Mouse (Mus musculus) skeletal muscle tissue, adult 2 months (tissue): Measurements from ENCODE around the gene Dglucy.

Experiments
- DNase-seq: peaks from one replicate; pipeline ENCODE4 v3.0.0-alpha.2; 2012; ENCODE audit warnings: low read depth, low spot score

Gene Dglucy

DNA sequence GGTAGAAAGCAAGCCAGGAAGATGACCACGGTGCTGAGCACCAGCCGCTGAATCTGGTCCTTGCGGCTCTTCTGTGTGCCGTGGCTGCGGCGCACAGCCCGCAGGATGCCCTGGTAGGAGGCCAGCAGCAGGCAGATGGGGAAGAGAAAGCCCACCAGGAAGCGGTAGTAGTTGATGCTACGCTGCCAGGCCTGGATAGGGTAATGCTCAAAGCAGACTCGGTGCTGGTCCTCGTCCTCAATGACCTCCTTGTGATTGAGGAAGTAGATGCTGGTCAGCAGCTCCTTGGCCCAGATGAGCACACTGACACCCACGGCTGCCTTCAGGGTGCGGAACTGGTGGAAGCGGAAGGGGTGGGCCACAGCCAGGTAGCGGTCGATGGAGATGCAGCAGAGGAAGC is 99.7 kb downstream of the Dglucy start:
- no peak for DNase-seq

GRCm38 (mm10) chr12:100883168-100883567 is 104.3 kb downstream of the Dglucy start:
- peak; percentile 21 for DNase-seq

GRCm38 (mm10) chr12:100885585-100885984 is 106.7 kb downstream of the Dglucy start:
- DNase-seq, result no peak

DNA sequence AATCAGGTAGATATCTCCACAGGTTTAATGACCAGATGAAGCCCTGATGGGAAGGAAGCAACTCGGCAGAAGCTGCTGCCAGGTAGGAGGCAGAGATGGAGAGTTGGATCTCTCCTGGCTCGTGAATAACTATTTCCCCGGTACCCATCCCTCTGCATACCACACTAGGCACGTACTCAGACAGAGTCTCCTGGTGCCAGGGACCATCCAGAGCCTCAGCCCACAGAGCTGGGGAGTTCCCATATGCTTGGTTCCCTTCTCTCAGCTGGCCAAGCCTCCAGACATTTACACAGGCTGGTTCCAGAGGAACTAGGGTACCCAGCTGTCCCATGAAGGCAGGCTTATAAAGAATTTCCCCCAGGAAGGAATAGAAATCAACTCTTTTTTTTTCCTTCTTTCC is 108.0 kb downstream of the Dglucy start:
- no peak for DNase-seq

DNA sequence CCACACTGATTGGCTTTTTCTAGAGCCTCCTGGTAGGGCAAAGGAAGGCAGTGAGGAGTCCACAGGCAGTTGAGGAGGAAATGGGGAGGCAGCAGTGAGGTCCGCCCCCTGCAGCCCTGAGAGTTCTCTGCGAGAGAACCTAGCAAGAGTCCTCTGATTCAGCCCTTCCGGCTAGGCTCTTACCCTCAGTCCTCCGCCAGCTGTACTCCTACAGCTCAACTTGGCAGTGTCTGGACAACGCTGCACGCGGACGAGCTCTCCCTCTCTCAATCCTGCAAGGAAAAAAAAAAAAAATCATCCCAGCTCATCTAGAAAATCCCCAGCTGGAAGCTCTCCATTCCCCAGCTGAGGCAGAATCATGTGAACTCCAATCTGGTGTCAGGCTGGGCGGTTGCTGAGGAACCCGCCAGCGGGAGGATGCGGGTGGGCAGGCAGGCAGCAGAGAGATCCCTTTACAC is 109.0 kb downstream of the Dglucy start:
- DNase-seq, result peak; percentile 33

- DNase-seq, result no peak
These were observed 111.7 kb downstream of the Dglucy start for GRCm38 (mm10) chr12:100890548-100890947.

- DNase-seq, result no peak
These were observed 116.6 kb downstream of the Dglucy start for GRCm38 (mm10) chr12:100895504-100895903.

DNA sequence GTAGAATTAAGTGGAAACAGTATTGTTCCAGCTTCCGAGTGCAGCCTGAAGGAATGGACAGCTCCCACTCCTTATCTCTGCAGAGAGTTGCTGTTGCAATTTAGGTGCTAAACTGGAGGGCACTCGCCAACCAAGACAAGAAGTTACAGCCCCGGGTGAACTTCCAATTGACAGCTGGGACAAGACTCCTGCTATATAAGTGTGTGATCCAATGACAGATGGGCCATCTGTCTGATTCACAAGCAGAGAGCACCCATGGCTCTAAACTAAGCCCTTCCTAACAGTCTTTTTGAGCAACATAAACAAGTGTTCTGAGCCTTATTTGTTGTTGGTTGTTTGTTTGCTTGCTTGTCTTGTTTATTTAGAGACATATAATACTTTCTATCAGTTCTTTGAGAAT is 117.8 kb downstream of the Dglucy start:
- DNase-seq, result no peak

- DNase-seq, result no peak
These were observed 119.1 kb downstream of the Dglucy start for GRCm38 (mm10) chr12:100897736-100898650.

GRCm38 (mm10) chr12:100899111-100899640 is 120.3 kb downstream of the Dglucy start:
- DNase-seq, result no peak

GRCm38 (mm10) chr12:100900901-100901300 is 122.0 kb downstream of the Dglucy start:
- no peak for DNase-seq

DNA sequence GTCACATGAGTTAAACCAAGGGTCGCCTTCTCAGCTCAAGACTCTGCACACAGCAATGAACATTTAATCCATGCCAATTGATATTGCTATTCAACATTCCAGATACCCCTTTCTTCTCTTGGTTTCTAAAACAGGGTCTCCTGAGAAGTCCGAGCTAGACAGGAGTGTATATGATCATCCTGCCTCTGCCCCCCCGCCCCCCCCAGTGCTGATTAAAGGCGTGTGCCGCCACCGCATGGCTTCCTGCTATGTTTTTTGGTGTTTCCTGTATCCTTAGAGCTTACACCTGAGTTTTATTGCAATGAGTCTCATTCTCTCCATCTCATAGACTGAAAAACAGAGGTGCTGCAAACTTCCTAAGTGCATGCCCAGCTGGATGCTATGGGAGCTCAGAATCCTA is 122.5 kb downstream of the Dglucy start:
- no peak for DNase-seq

DNA sequence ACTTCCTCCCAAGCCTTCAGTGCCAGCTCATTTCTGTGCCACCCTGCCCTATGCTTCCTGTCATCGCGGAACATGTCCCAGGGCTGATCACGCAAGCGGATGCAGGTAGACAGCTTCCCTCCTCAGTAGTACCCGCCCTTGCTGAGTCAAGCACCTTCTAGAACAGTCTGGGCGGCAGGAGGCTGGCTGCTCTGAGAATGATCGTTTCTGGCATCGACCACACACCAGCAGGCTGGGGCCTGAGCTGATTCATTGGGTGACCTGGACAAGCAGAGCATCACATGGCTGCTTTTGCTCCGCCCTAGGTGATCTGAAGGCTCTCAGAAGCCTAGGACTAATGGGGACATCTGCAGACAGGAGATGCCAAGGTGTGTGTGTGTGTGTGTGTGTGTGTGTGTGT is 124.9 kb downstream of the Dglucy start:
- DNase-seq, result no peak

DNA sequence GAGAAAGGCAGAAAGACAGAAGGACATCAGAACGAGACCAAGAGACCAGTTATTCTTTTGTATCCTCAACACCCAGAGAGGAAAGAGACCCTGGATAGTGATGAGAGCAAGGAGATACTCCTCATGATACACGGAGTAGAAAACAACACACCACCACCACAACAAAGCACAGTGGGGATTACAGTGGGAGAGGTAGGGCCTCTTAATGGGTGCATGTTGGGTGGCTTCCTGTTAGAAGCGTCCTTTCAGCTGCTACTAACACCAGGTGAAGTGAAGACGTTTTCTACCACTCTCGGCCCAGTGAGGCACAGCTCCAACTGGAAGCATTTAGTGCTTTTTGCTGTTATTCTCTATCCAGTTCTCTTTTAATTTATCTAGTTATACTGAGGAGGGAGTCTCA is 128.0 kb downstream of the Dglucy start:
- DNase-seq, result no peak

- DNase-seq, result no peak
These were observed 128.9 kb downstream of the Dglucy start, which contains the start of gene Gpr68 for GRCm38 (mm10) chr12:100907598-100908297. Gpr68 (minus strand) TSS chr12:100908198.

- DNase-seq, result no peak
These were observed 129.6 kb downstream of the Dglucy start for GRCm38 (mm10) chr12:100908298-100909034.

DNA sequence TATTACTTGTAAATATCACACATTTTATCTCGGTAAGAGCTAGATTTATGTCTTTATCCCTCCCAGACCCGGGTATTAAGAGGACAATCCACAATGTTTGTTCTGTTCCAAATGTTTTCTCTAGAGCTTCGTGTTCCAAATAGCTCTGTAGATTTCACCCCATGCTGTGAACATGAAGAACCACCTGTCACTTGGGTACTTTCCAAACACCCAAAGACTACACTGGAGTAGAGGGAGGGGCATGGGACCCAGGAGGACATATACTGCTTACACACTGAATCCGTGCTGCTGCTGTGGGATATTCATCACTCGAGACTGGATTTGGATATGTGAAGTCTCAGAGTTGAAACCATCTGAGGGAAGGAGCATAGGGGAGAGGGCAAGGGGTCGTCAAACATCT is 130.9 kb downstream of the Dglucy start:
- no peak for DNase-seq

DNA sequence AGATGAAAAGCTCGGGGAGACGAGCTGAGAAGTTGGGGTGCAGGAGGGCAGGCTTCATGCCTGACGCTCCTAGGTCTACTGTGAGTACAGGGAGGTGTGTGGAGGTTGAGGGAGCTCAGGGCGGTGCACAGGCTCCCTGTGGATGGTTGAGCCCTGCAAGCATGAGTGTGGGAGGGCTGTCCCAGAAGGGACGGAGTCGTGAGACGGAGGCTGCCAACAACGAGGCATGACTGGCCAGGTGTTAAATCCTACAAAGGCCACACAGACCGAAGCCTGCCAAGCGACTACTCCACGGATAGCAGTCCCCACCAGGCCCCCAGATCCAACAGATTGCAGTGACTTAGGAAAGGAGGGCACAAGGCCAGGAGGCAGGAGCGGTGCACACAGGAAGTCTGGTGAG is 131.9 kb downstream of the Dglucy start:
- no peak for DNase-seq

GRCm38 (mm10) chr12:100924646-100925339 is 145.9 kb downstream of the Dglucy start:
- no peak for DNase-seq

DNA sequence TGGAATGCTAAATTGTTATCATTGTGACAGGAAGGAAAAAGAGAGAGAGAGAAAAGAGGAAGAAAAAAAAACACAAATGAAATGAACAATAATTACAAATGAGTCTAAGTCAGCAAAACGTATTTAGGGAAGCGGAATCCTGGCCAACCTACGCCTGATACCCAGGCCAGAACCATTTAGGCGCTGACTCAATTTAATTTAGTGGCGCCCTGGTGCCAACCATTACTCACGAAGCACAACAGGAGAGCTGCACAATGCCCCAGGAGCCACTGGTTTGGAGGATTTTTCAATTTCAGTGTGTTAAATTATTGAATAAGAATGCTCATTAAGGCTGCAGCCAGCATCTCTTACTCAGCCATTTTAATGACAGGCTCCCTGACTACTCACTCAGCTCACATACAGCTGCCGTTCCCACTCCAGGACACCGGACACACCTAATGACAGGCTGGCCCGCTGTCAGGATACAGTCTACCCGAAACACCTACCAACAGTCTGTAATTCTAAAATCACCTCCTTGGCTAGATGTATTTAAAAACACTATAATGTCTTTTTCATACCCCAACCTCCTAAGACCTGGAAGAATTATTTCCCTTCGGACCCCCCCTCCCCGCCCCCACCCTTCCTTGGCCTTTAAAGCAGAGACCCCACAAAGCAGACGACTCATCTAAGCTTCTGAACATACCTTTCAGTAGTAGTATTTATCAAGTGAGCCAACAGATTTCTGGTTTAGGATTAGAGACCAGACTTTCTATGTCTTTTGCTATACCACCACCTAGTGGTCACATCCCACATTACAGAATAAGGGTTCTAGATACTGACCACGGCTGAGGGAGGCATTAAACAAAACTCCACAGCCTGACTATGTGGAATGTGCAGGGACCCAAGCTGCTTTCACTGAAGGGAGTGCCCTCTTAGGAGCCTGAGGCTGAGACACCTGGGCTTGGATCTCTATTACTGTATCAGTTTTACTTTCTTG is 147.1 kb downstream of the Dglucy start:
- DNase-seq, result peak; percentile 52
